Mouse (Mus musculus) neural tube, embryonic 14.5 days (tissue): ENCODE measurements around the gene Pgap3. TPM values are rescaled to one million over a fixed set of nuclear protein-coding genes. Genes with fewer than 3 reads are reported as not detected.

ENCODE experiments used
- ATAC-seq: fragments of 200-750 bp; cut with Nextera tagmentation; 2 replicates; pipeline ENCODE4 v1.8.0; 2017; ENCODE audit warnings: low read depth, mild to moderate bottlenecking, moderate TSS enrichment, moderate library complexity
- H3K27ac ChIP-seq: fragments of 300-500 bp; sonication (generic); 2 replicates; pipeline ENCODE4 v1.5.1; 2014; ENCODE audit warnings: low read depth, mild to moderate bottlenecking, control low read depth, low read length, moderate library complexity, mixed read lengths
- H3K27me3 ChIP-seq: fragments of 300-500 bp; sonication (generic); 2 replicates; pipeline ENCODE4 v1.6.1; 2014; ENCODE audit warnings: low read length; ENCODE audit not compliant: control insufficient read depth, insufficient read depth
- H3K36me3 ChIP-seq: fragments of 300-500 bp; sonication (generic); 2 replicates; pipeline ENCODE4 v1.6.1; 2014; ENCODE audit warnings: low read length, mixed read lengths; ENCODE audit not compliant: control insufficient read depth, insufficient read depth
- H3K4me1 ChIP-seq: fragments of 300-500 bp; sonication (generic); 2 replicates; pipeline ENCODE4 v1.6.1; 2014; ENCODE audit warnings: low read length; ENCODE audit not compliant: control insufficient read depth, insufficient read depth
- H3K4me2 ChIP-seq: fragments of 300-500 bp; sonication (generic); 2 replicates; pipeline ENCODE4 v1.6.1; 2014; ENCODE audit warnings: mild to moderate bottlenecking, low read depth, low read length, control low read depth
- H3K4me3 ChIP-seq: fragments of 300-500 bp; sonication (generic); 2 replicates; pipeline ENCODE4 v1.5.1; 2014; ENCODE audit warnings: low read depth, low read length, control low read depth, mixed read lengths
- H3K9ac ChIP-seq: fragments of 300-500 bp; sonication (generic); replicated peaks from 2 replicates; pipeline ENCODE4 v1.6.1; 2014; ENCODE audit warnings: low read depth, mild to moderate bottlenecking, control low read depth, low read length, mixed read lengths
- H3K9me3 ChIP-seq: fragments of 300-500 bp; sonication (generic); 2 replicates; pipeline ENCODE4 v1.6.1; 2016; ENCODE audit warnings: low read length; ENCODE audit not compliant: control insufficient read depth
- whole genome bisulfite sequencing: fragments of 180-500 bp; shearing (Covaris S2); extraction: QIAGEN DNeasy Blood & Tissue Kit; methylation state at CpG from one replicate; pipeline ENCODE4 v1.1.7; 2014; 5-methylcytosine and 5-hydroxymethylcytosine counted together
- polyA plus RNA-seq: library from polyadenylated mRNA; unstranded; fragments of >200 nt; fragmentation: Nextera tagmentation; extraction: Ambion mirVana; gene quantifications from 2 replicates; pipeline ENCODE4 v1.2.1, GENCODE M21; 2014

Gene Pgap3
- polyA plus RNA-seq, 1 experiment from 2014 or later, result 6.2 TPM

- no peaks in the 10 kb centered on the region for H3K27me3 ChIP-seq
- no peak overlapping the region for H3K4me2 ChIP-seq
- peaks cover 36% of the 10 kb centered on the region for H3K36me3 ChIP-seq
- no peaks in the 10 kb centered on the region for H3K4me1 ChIP-seq
- no peaks in the 10 kb centered on the region for H3K9me3 ChIP-seq
- H3K4me3 ChIP-seq, result no peak overlapping the region
- 87% methylated on average over 6 of the region's 6 CpGs for WGBS
- no peak for ATAC-seq
- H3K27ac ChIP-seq, result no peak overlapping the region
- H3K9ac ChIP-seq, result no peak overlapping the region
Measured at GRCm38 (mm10) chr11:98380106-98380505, 20.2 kb downstream of the Pgap3 start.

GRCm38 (mm10) chr11:98379379-98379778 lies 20.9 kb downstream of the Pgap3 start:
- H3K4me3 ChIP-seq, result no peak overlapping the region
- no peaks in the 10 kb centered on the region for H3K9me3 ChIP-seq
- no peaks in the 10 kb centered on the region for H3K27me3 ChIP-seq
- H3K27ac ChIP-seq, result no peak overlapping the region
- 95% methylated on average over 7 of the region's 7 CpGs for WGBS
- no peaks in the 10 kb centered on the region for H3K4me1 ChIP-seq
- no peak for ATAC-seq
- no peak overlapping the region for H3K4me2 ChIP-seq
- H3K9ac ChIP-seq, result no peak overlapping the region
- H3K36me3 ChIP-seq, result peaks cover 39% of the 10 kb centered on the region

- Histone ChIP-seq H3K9me3 (no peaks in the 10 kb centered on the region), H3K4me1 (no peaks in the 10 kb centered on the region), H3K36me3 (peaks cover 39% of the 10 kb centered on the region), H3K9ac (no peak overlapping the region), H3K4me3 (no peak overlapping the region), H3K27me3 (no peaks in the 10 kb centered on the region), H3K27ac (no peak overlapping the region), H3K4me2 (no peak overlapping the region)
- no peak for ATAC-seq
- 87% methylated on average over 11 of the region's 11 CpGs for whole genome bisulfite sequencing
Measured at GRCm38 (mm10) chr11:98377787-98378186, 22.5 kb downstream of the Pgap3 start.

GRCm38 (mm10) chr11:98376756-98377155 lies 23.5 kb downstream of the Pgap3 start:
- ATAC-seq, result no peak
- Histone ChIP-seq H3K27ac (no peak overlapping the region), H3K36me3 (peaks cover 39% of the 10 kb centered on the region), H3K4me2 (no peak overlapping the region), H3K9ac (no peak overlapping the region), H3K4me3 (no peak overlapping the region), H3K27me3 (no peaks in the 10 kb centered on the region), H3K4me1 (no peaks in the 10 kb centered on the region), H3K9me3 (no peaks in the 10 kb centered on the region)
- WGBS, result 65% methylated on average over 5 of the region's 5 CpGs

GRCm38 (mm10) chr11:98374266-98374665 lies 26.0 kb downstream of the Pgap3 start:
- H3K4me2 ChIP-seq, result no peak overlapping the region
- 69% methylated on average over 8 of the region's 8 CpGs for WGBS

GRCm38 (mm10) chr11:98373244-98373643 lies 27.0 kb downstream of the Pgap3 start:
- Histone ChIP-seq H3K9ac (no peak overlapping the region), H3K27me3 (no peaks in the 10 kb centered on the region), H3K4me1 (0 out of 2 replicates have a peak, but pooled peaks cover 4% of the 10 kb centered on the region), H3K9me3 (no peaks in the 10 kb centered on the region), H3K4me2 (no peak overlapping the region), H3K36me3 (peaks cover 18% of the 10 kb centered on the region), H3K4me3 (no peak overlapping the region), H3K27ac (no peak overlapping the region)
- no peak for ATAC-seq
- WGBS, result 94% methylated on average over 6 of the region's 6 CpGs

More at GRCm38 (mm10) chr11:98374266-98374665, 26.0 kb downstream of the Pgap3 start:
- Histone ChIP-seq H3K4me1 (0 out of 2 replicates have a peak, but pooled peaks cover 4% of the 10 kb centered on the region), H3K4me3 (no peak overlapping the region), H3K27me3 (no peaks in the 10 kb centered on the region), H3K9me3 (no peaks in the 10 kb centered on the region), H3K27ac (no peak overlapping the region), H3K36me3 (peaks cover 29% of the 10 kb centered on the region), H3K9ac (no peak overlapping the region)
- ATAC-seq, result no peak

GRCm38 (mm10) chr11:98372406-98372805 lies 27.9 kb downstream of the Pgap3 start:
- Histone ChIP-seq H3K4me3 (no peak overlapping the region), H3K9me3 (no peaks in the 10 kb centered on the region), H3K4me1 (0 out of 2 replicates have a peak, but pooled peaks cover 4% of the 10 kb centered on the region), H3K27me3 (no peaks in the 10 kb centered on the region), H3K27ac (no peak overlapping the region), H3K36me3 (peaks cover 11% of the 10 kb centered on the region; the same call in 1 of the 2 replicates), H3K4me2 (no peak overlapping the region), H3K9ac (no peak overlapping the region)
- 10% methylated on average over 2 of the region's 2 CpGs for WGBS
- ATAC-seq, result no peak

GRCm38 (mm10) chr11:98371556-98372240 lies 28.6 kb downstream of the Pgap3 start:
- Histone ChIP-seq H3K36me3 (peaks cover 11% of the 10 kb centered on the region; the same call in 1 of the 2 replicates), H3K27ac (no peak overlapping the region), H3K27me3 (no peaks in the 10 kb centered on the region), H3K4me1 (0 out of 2 replicates have a peak, but pooled peaks cover 4% of the 10 kb centered on the region), H3K9me3 (no peaks in the 10 kb centered on the region), H3K4me3 (no peak overlapping the region), H3K4me2 (no peak overlapping the region), H3K9ac (no peak overlapping the region)
- 38% methylated on average over 10 of the region's 10 CpGs for WGBS
- peak; percentile 56; the same call in 1 of the 2 replicates for ATAC-seq

- Histone ChIP-seq H3K27me3 (no peaks in the 10 kb centered on the region), H3K27ac (no peak overlapping the region), H3K9me3 (no peaks in the 10 kb centered on the region), H3K4me2 (no peak overlapping the region), H3K4me3 (no peak overlapping the region), H3K36me3 (peaks cover 8% of the 10 kb centered on the region; the same call in 1 of the 2 replicates), H3K4me1 (0 out of 2 replicates have a peak, but pooled peaks cover 4% of the 10 kb centered on the region), H3K9ac (no peak overlapping the region)
- WGBS, result 93% methylated on average over 2 of the region's 2 CpGs
- ATAC-seq, result no peak
Measured at GRCm38 (mm10) chr11:98370588-98370987, 29.7 kb downstream of the Pgap3 start.
